Mouse (Mus musculus): ENCODE data around the gene Tmem132b. TPM values are rescaled to one million over a fixed set of nuclear protein-coding genes. Genes with fewer than 3 reads are reported as not detected.

Gene Tmem132b
- polyA plus RNA-seq, 1 experiment = 0.02 TPM

DNA sequence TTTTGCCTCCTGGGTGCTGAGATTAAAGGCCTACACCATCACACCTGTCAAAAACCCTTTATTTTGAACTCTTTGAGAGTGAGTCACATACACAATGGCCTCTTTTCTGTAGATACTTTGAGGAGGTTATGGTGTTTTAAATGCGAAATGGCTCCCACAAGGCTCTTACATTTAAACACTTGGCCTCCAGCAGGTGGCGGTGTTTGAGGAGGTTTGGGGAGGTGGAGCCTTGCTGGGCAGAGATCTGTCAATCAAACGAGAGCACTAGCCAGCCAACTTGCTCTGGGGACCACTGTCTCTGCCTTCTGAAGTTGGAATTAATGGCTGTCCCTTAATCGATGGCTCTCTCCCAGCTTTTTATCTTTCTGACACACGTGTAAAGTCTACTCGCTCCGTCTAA, 214.2 kb downstream of the Tmem132b start:
- no peak for DNase-seq (ENCODE audit: low read depth in 1 of 2, low spot score in 2 of 2)
- TF ChIP-seq CTCF (IDR thresholded peaks at IDR 0.05; ENCODE audit: extremely low read depth, insufficient read depth, insufficient read length, insufficient replicate concordance) (no peak), POLR2A (IDR thresholded peaks at IDR 0.05; ENCODE audit: low read depth, low read length) (no peak)
- Histone ChIP-seq H3K4me3 (ENCODE audit: extremely low read depth, insufficient read depth, insufficient read length) (no peak overlapping the region), H3K27me3 (ENCODE audit: control insufficient read depth, insufficient read depth, low read length) (no peaks in the 10 kb centered on the region), H3K36me3 (ENCODE audit: control insufficient read depth, insufficient read depth, low read length) (no peaks in the 10 kb centered on the region), H3K27ac (ENCODE audit: insufficient read depth, low read length) (no peak overlapping the region), H3K4me1 (ENCODE audit: control insufficient read depth, insufficient read depth, insufficient read length) (no peaks in the 10 kb centered on the region)
- 66% methylated on average over 7 of the region's 7 CpGs for WGBS

DNA sequence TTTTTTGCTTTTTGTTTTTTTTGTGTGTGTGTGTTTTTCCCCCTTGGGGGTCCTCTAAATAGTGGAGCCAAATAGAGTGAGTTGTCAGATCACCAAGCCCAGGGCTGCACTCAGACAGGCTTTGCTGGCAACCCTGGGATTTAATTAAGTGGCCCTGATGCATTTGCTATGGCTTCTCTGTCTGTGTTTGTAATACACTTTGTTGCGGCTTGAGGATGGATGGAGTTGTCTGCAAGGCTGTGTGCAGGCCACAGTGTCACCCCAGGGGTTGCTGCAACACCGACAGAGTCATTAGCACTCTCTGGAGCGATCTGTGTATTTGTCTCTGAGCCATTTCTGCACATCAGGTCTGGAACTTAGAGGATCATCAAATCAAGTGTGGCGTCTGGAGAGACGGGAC, 219.9 kb downstream of the Tmem132b start:
- Histone ChIP-seq H3K27ac (ENCODE audit: insufficient read depth, low read length) (no peak overlapping the region), H3K27me3 (ENCODE audit: control insufficient read depth, insufficient read depth, low read length) (no peaks in the 10 kb centered on the region), H3K4me1 (ENCODE audit: control insufficient read depth, insufficient read depth, insufficient read length) (no peaks in the 10 kb centered on the region), H3K36me3 (ENCODE audit: control insufficient read depth, insufficient read depth, low read length) (no peaks in the 10 kb centered on the region), H3K4me3 (ENCODE audit: extremely low read depth, insufficient read depth, insufficient read length) (no peak overlapping the region)
- WGBS = 80% methylated on average over 5 of the region's 5 CpGs
- TF ChIP-seq POLR2A (IDR thresholded peaks at IDR 0.05; ENCODE audit: low read depth, low read length) (no peak), CTCF (IDR thresholded peaks at IDR 0.05; ENCODE audit: extremely low read depth, insufficient read depth, insufficient read length, insufficient replicate concordance) (no peak)
- DNase-seq (ENCODE audit: low read depth in 1 of 2, low spot score in 2 of 2) = no peak

DNA sequence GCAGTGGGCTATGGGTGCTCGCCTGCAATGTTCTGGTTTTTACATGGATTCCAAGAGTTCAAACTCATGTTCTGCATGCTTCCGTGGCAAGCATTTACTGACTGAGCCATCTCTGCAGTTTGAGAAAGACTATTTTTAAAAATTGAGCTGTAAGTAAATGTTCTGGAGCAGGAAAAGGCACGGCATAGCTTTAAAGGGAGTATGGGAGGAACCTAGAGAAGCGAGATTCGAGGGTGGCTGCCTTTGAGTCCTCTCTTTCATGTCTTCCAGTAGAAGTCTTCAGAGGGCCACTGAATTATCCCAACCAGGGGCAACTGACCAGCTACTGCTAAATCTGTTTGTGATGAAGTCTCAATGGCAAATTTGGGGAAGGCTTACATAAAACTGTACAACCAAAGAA, 221.0 kb downstream of the Tmem132b start:
- DNase-seq (ENCODE audit: low read depth in 1 of 2, low spot score in 2 of 2) = no peak
- no peaks in the 10 kb centered on the region for H3K4me1 ChIP-seq (ENCODE audit: control insufficient read depth, insufficient read depth, insufficient read length)
- TF ChIP-seq POLR2A (IDR thresholded peaks at IDR 0.05; ENCODE audit: low read depth, low read length) (no peak), CTCF (IDR thresholded peaks at IDR 0.05; ENCODE audit: extremely low read depth, insufficient read depth, insufficient read length, insufficient replicate concordance) (no peak)
- WGBS = 78% methylated on average over 5 of the region's 5 CpGs
- H3K27me3 ChIP-seq (ENCODE audit: control insufficient read depth, insufficient read depth, low read length) = no peaks in the 10 kb centered on the region
- H3K36me3 ChIP-seq (ENCODE audit: control insufficient read depth, insufficient read depth, low read length) = no peaks in the 10 kb centered on the region
- H3K27ac ChIP-seq (ENCODE audit: insufficient read depth, low read length) = no peak overlapping the region
- no peak overlapping the region for H3K4me3 ChIP-seq (ENCODE audit: extremely low read depth, insufficient read depth, insufficient read length)

DNA sequence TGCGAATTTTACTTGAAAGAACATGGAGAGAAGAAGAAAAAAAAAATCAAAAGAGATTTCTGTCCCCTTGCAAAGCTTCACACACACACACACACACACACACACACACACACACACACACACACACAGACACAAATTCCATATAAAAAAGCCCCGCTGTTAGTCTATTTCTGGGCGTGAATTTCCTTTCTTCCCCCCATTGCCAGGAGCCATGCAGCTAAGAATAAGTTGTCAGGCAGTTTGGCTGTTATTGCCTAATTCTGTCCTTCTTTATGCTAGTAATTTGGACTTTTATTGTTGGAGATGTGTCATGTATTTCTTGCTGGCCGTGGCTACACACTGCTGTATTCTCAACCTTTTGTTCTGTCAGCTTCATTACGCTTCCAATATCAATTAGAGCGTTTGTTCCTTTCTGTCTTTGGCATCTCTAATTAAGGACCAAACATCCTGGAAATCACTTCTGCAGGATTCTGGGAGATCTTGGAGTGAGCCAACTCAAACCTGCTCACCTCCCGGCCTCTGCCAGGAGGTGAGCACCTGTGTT, 225.5 kb downstream of the Tmem132b start:
- no peak overlapping the region for H3K4me3 ChIP-seq (ENCODE audit: extremely low read depth, insufficient read depth, insufficient read length)
- H3K36me3 ChIP-seq (ENCODE audit: control insufficient read depth, insufficient read depth, low read length) = no peaks in the 10 kb centered on the region
- WGBS = 87% methylated on average over 7 of the region's 7 CpGs
- TF ChIP-seq POLR2A (IDR thresholded peaks at IDR 0.05; ENCODE audit: low read depth, low read length) (no peak), CTCF (IDR thresholded peaks at IDR 0.05; ENCODE audit: extremely low read depth, insufficient read depth, insufficient read length, insufficient replicate concordance) (no peak)
- no peaks in the 10 kb centered on the region for H3K27me3 ChIP-seq (ENCODE audit: control insufficient read depth, insufficient read depth, low read length)
- DNase-seq (ENCODE audit: low read depth in 1 of 2, low spot score in 2 of 2) = no peak
- H3K27ac ChIP-seq (ENCODE audit: insufficient read depth, low read length) = no peak overlapping the region
- H3K4me1 ChIP-seq (ENCODE audit: control insufficient read depth, insufficient read depth, insufficient read length) = no peaks in the 10 kb centered on the region

DNA sequence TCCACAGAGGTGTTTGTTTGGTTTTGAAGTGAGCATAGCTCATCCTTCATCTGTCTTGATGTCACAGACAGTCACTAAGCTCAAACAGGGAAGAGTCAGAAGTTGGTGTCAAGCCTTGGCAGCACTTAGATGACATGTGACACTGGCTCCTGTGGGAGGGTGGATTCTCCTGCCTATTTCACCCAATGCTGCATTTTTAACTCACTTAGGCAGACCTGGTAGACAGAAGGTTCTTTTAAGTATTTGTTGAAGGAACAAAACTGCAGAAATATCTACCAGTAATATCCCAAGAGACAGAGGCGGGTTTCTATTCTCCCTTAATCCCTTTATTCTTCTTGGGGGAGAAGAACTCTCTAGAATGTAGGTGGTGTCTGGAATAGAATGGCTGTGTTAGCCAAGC, 226.9 kb downstream of the Tmem132b start:
- no peak overlapping the region for H3K27ac ChIP-seq (ENCODE audit: insufficient read depth, low read length)
- no peaks in the 10 kb centered on the region for H3K36me3 ChIP-seq (ENCODE audit: control insufficient read depth, insufficient read depth, low read length)
- DNase-seq (ENCODE audit: low read depth in 1 of 2, low spot score in 2 of 2) = no peak
- TF ChIP-seq CTCF (IDR thresholded peaks at IDR 0.05; ENCODE audit: extremely low read depth, insufficient read depth, insufficient read length, insufficient replicate concordance) (no peak), POLR2A (IDR thresholded peaks at IDR 0.05; ENCODE audit: low read depth, low read length) (no peak)
- no peak overlapping the region for H3K4me3 ChIP-seq (ENCODE audit: extremely low read depth, insufficient read depth, insufficient read length)
- H3K27me3 ChIP-seq (ENCODE audit: control insufficient read depth, insufficient read depth, low read length) = no peaks in the 10 kb centered on the region
- 82% methylated on average over 1 of the region's 1 CpGs for WGBS
- no peaks in the 10 kb centered on the region for H3K4me1 ChIP-seq (ENCODE audit: control insufficient read depth, insufficient read depth, insufficient read length)

DNA sequence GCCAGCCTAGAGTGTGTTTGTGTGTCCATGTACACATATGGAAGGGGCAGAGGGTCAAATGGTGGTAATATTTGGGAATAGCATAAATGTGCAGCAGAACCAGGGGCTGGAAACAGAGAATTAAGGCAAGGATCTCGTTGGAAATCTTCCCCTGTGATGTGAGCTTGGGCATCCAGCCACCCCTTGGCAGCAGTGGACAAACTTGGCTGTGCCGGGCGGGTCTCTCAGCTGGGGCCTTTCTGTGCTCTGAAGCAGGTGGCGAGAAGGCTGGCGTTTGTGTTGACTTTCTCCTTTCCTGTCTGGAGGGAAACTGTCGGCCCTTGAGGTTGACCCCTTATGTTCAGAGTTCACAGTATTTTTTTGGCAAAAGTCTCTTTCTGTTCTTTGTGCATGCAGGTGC, 235.4 kb downstream of the Tmem132b start:
- H3K4me1 ChIP-seq (ENCODE audit: control insufficient read depth, insufficient read depth, insufficient read length) = no peaks in the 10 kb centered on the region
- no peak overlapping the region for H3K4me3 ChIP-seq (ENCODE audit: extremely low read depth, insufficient read depth, insufficient read length)
- no peak overlapping the region for H3K27ac ChIP-seq (ENCODE audit: insufficient read depth, low read length)
- WGBS = 72% methylated on average over 6 of the region's 6 CpGs
- no peak for TF ChIP-seq CTCF (IDR thresholded peaks at IDR 0.05; ENCODE audit: extremely low read depth, insufficient read depth, insufficient read length, insufficient replicate concordance)
- no peak for TF ChIP-seq POLR2A (IDR thresholded peaks at IDR 0.05; ENCODE audit: low read depth, low read length)
- H3K27me3 ChIP-seq (ENCODE audit: control insufficient read depth, insufficient read depth, low read length) = no peaks in the 10 kb centered on the region
- DNase-seq (ENCODE audit: low read depth in 1 of 2, low spot score in 2 of 2) = no peak
- H3K36me3 ChIP-seq (ENCODE audit: control insufficient read depth, insufficient read depth, low read length) = no peaks in the 10 kb centered on the region

DNA sequence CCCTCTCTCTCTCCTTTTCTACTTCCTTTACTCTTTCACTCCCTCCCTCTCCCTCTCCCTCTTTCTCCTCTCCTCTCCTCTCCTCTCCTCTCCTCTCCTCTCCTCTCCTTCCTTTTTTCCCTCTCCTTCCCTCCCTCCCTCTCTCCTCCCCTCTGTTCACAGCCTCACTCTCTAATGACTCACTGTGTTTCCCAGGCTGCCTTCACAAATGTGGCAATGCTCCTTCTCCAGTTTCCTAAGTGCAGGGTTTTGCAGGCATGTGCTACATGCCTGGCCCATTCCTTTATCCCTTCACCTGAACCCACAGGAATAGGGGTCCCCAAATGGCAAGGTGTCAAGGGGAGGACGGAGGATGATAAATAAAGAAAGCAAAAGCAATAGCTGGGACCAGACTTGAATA, 236.4 kb downstream of the Tmem132b start:
- no peaks in the 10 kb centered on the region for H3K27me3 ChIP-seq (ENCODE audit: control insufficient read depth, insufficient read depth, low read length)
- no peak overlapping the region for H3K4me3 ChIP-seq (ENCODE audit: extremely low read depth, insufficient read depth, insufficient read length)
- H3K36me3 ChIP-seq (ENCODE audit: control insufficient read depth, insufficient read depth, low read length) = no peaks in the 10 kb centered on the region
- H3K4me1 ChIP-seq (ENCODE audit: control insufficient read depth, insufficient read depth, insufficient read length) = no peaks in the 10 kb centered on the region
- H3K27ac ChIP-seq (ENCODE audit: insufficient read depth, low read length) = no peak overlapping the region
- TF ChIP-seq CTCF (IDR thresholded peaks at IDR 0.05; ENCODE audit: extremely low read depth, insufficient read depth, insufficient read length, insufficient replicate concordance) = no peak
- no peak for TF ChIP-seq POLR2A (IDR thresholded peaks at IDR 0.05; ENCODE audit: low read depth, low read length)
- no peak for DNase-seq (ENCODE audit: low read depth in 1 of 2, low spot score in 2 of 2)
- 42% methylated on average over 1 of the region's 1 CpGs for WGBS
